Mouse (Mus musculus): ENCODE measurements around the gene Gfod2. TPM values are rescaled to one million over a fixed set of nuclear protein-coding genes. Genes with fewer than 3 reads are reported as not detected.

Gene Gfod2
- polyA plus RNA-seq, 1 experiment from 2014 or later: 10.9 TPM

- Histone ChIP-seq H3K9ac (no peak overlapping the region), H3K36me3 (peaks cover 10% of the 10 kb centered on the region; the same call in 1 of the 2 replicates), H3K4me2 (no peak overlapping the region), H3K9me3 (replicated peaks) (no peaks in the 10 kb centered on the region), H3K4me1 (replicated peaks) (peaks cover 17% of the 10 kb centered on the region), H3K27me3 (replicated peaks) (no peaks in the 10 kb centered on the region), H3K4me3 (no peak overlapping the region), H3K27ac (ENCODE audit: poor library complexity, severe bottlenecking) (no peak overlapping the region)
- 97% methylated on average over 1 of the region's 1 CpGs for WGBS
- ATAC-seq (ENCODE audit: insufficient number of reproducible peaks, low FRiP score): no peak
These were observed 34.9 kb upstream of the Gfod2 start for GRCm38 (mm10) chr8:105793331-105793730.

- Histone ChIP-seq H3K9me3 (replicated peaks) (no peaks in the 10 kb centered on the region), H3K4me2 (no peak overlapping the region), H3K9ac (no peak overlapping the region), H3K36me3 (peaks cover 26% of the 10 kb centered on the region), H3K4me1 (replicated peaks) (peaks cover 16% of the 10 kb centered on the region; the same call in 1 of the 2 replicates), H3K27me3 (replicated peaks) (no peaks in the 10 kb centered on the region), H3K4me3 (no peak overlapping the region), H3K27ac (ENCODE audit: poor library complexity, severe bottlenecking) (no peak overlapping the region)
- no peak for ATAC-seq (ENCODE audit: insufficient number of reproducible peaks, low FRiP score)
These were observed 31.2 kb upstream of the Gfod2 start for GRCm38 (mm10) chr8:105789626-105790025.

GRCm38 (mm10) chr8:105788927-105789326, 30.5 kb upstream of the Gfod2 start:
- H3K4me3 ChIP-seq: no peak overlapping the region
- H3K4me2 ChIP-seq: no peak overlapping the region
- H3K27me3 ChIP-seq (replicated peaks): no peaks in the 10 kb centered on the region
- H3K27ac ChIP-seq (ENCODE audit: poor library complexity, severe bottlenecking): no peak overlapping the region
- 60% methylated on average over 4 of the region's 4 CpGs for WGBS
- H3K9me3 ChIP-seq (replicated peaks): no peaks in the 10 kb centered on the region
- H3K36me3 ChIP-seq: peaks cover 29% of the 10 kb centered on the region
- H3K9ac ChIP-seq: no peak overlapping the region
- no peak for ATAC-seq (ENCODE audit: insufficient number of reproducible peaks, low FRiP score)
- peaks cover 11% of the 10 kb centered on the region; the same call in 1 of the 2 replicates for H3K4me1 ChIP-seq (replicated peaks)

GRCm38 (mm10) chr8:105788241-105788640, 29.8 kb upstream of the Gfod2 start:
- Histone ChIP-seq H3K4me1 (replicated peaks) (peaks cover 10% of the 10 kb centered on the region; the same call in 1 of the 2 replicates), H3K9ac (no peak overlapping the region), H3K4me2 (no peak overlapping the region), H3K4me3 (no peak overlapping the region), H3K36me3 (peaks cover 36% of the 10 kb centered on the region), H3K9me3 (replicated peaks) (no peaks in the 10 kb centered on the region), H3K27me3 (replicated peaks) (no peaks in the 10 kb centered on the region), H3K27ac (ENCODE audit: poor library complexity, severe bottlenecking) (no peak overlapping the region)
- ATAC-seq (ENCODE audit: insufficient number of reproducible peaks, low FRiP score): no peak
- WGBS: 87% methylated on average over 2 of the region's 2 CpGs

GRCm38 (mm10) chr8:105780298-105780697, 21.8 kb upstream of the Gfod2 start:
- 88% methylated on average over 5 of the region's 5 CpGs for WGBS
- H3K4me3 ChIP-seq: no peak overlapping the region
- H3K27ac ChIP-seq (ENCODE audit: poor library complexity, severe bottlenecking): no peak overlapping the region
- H3K36me3 ChIP-seq: peaks cover 82% of the 10 kb centered on the region
- H3K4me2 ChIP-seq: no peak overlapping the region
- H3K4me1 ChIP-seq (replicated peaks): no peaks in the 10 kb centered on the region
- no peak overlapping the region for H3K9ac ChIP-seq
- H3K27me3 ChIP-seq (replicated peaks): no peaks in the 10 kb centered on the region
- H3K9me3 ChIP-seq (replicated peaks): no peaks in the 10 kb centered on the region
- ATAC-seq (ENCODE audit: insufficient number of reproducible peaks, low FRiP score): no peak

GRCm38 (mm10) chr8:105777833-105778232, 19.4 kb upstream of the Gfod2 start:
- ATAC-seq (ENCODE audit: insufficient number of reproducible peaks, low FRiP score): no peak
- Histone ChIP-seq H3K4me1 (replicated peaks) (no peaks in the 10 kb centered on the region), H3K27me3 (replicated peaks) (no peaks in the 10 kb centered on the region), H3K4me2 (no peak overlapping the region), H3K4me3 (no peak overlapping the region), H3K36me3 (peaks cover 88% of the 10 kb centered on the region), H3K9ac (no peak overlapping the region), H3K9me3 (replicated peaks) (no peaks in the 10 kb centered on the region), H3K27ac (ENCODE audit: poor library complexity, severe bottlenecking) (no peak overlapping the region)
- 64% methylated on average over 2 of the region's 2 CpGs for WGBS

- peaks cover 89% of the 10 kb centered on the region for H3K36me3 ChIP-seq
- H3K27ac ChIP-seq (ENCODE audit: poor library complexity, severe bottlenecking): no peak overlapping the region
- 94% methylated on average over 5 of the region's 5 CpGs for WGBS
These were observed 16.0 kb upstream of the Gfod2 start for GRCm38 (mm10) chr8:105774498-105774897.

GRCm38 (mm10) chr8:105773441-105773861, 15.0 kb upstream of the Gfod2 start:
- H3K27me3 ChIP-seq (replicated peaks): no peaks in the 10 kb centered on the region
- no peak overlapping the region for H3K9ac ChIP-seq
- no peak overlapping the region for H3K4me2 ChIP-seq
- no peaks in the 10 kb centered on the region for H3K9me3 ChIP-seq (replicated peaks)
- H3K36me3 ChIP-seq: peaks cover 89% of the 10 kb centered on the region
- no peak overlapping the region for H3K27ac ChIP-seq (ENCODE audit: poor library complexity, severe bottlenecking)
- 85% methylated on average over 1 of the region's 1 CpGs for WGBS
- no peaks in the 10 kb centered on the region for H3K4me1 ChIP-seq (replicated peaks)
- no peak for ATAC-seq (ENCODE audit: insufficient number of reproducible peaks, low FRiP score)
- no peak overlapping the region for H3K4me3 ChIP-seq

More at GRCm38 (mm10) chr8:105774498-105774897, 16.0 kb upstream of the Gfod2 start:
- no peak for ATAC-seq (ENCODE audit: insufficient number of reproducible peaks, low FRiP score)
- Histone ChIP-seq H3K27me3 (replicated peaks) (no peaks in the 10 kb centered on the region), H3K4me2 (no peak overlapping the region), H3K4me1 (replicated peaks) (no peaks in the 10 kb centered on the region), H3K9me3 (replicated peaks) (no peaks in the 10 kb centered on the region), H3K4me3 (no peak overlapping the region), H3K9ac (no peak overlapping the region)

GRCm38 (mm10) chr8:105771398-105772175, 13.1 kb upstream of the Gfod2 start:
- Histone ChIP-seq H3K27me3 (replicated peaks) (no peaks in the 10 kb centered on the region), H3K36me3 (peaks cover 81% of the 10 kb centered on the region), H3K4me3 (no peak overlapping the region), H3K27ac (ENCODE audit: poor library complexity, severe bottlenecking) (no peak overlapping the region), H3K4me1 (replicated peaks) (no peaks in the 10 kb centered on the region), H3K4me2 (no peak overlapping the region), H3K9ac (no peak overlapping the region), H3K9me3 (replicated peaks) (no peaks in the 10 kb centered on the region)
- WGBS: 91% methylated on average over 12 of the region's 12 CpGs
- no peak for ATAC-seq (ENCODE audit: insufficient number of reproducible peaks, low FRiP score)

- no peak overlapping the region for H3K27ac ChIP-seq (ENCODE audit: poor library complexity, severe bottlenecking)
- no peaks in the 10 kb centered on the region for H3K27me3 ChIP-seq (replicated peaks)
- ATAC-seq (ENCODE audit: insufficient number of reproducible peaks, low FRiP score): no peak
- H3K9me3 ChIP-seq (replicated peaks): no peaks in the 10 kb centered on the region
- no peak overlapping the region for H3K4me2 ChIP-seq
- no peak overlapping the region for H3K9ac ChIP-seq
- H3K36me3 ChIP-seq: peaks cover 73% of the 10 kb centered on the region
- no peak overlapping the region for H3K4me3 ChIP-seq
- WGBS: 79% methylated on average over 1 of the region's 1 CpGs
- no peaks in the 10 kb centered on the region for H3K4me1 ChIP-seq (replicated peaks)
These were observed 12.1 kb upstream of the Gfod2 start for GRCm38 (mm10) chr8:105770609-105771008.

GRCm38 (mm10) chr8:105768485-105769257, 10.2 kb upstream of the Gfod2 start:
- no peak overlapping the region for H3K4me2 ChIP-seq
- H3K9ac ChIP-seq: no peak overlapping the region
- no peak overlapping the region for H3K4me3 ChIP-seq
- no peaks in the 10 kb centered on the region for H3K27me3 ChIP-seq (replicated peaks)
- no peaks in the 10 kb centered on the region for H3K9me3 ChIP-seq (replicated peaks)
- ATAC-seq (ENCODE audit: insufficient number of reproducible peaks, low FRiP score): no peak
- H3K36me3 ChIP-seq: peaks cover 55% of the 10 kb centered on the region
- no peak overlapping the region for H3K27ac ChIP-seq (ENCODE audit: poor library complexity, severe bottlenecking)
- 76% methylated on average over 5 of the region's 5 CpGs for WGBS
- no peaks in the 10 kb centered on the region for H3K4me1 ChIP-seq (replicated peaks)

All from heart, embryonic 12.5 days (tissue).